Comparison of ENCODE assay signal across 8 mouse cellular contexts in genomic region chr10:81285694-81286450, GRCm38 (mm10). TPM values are rescaled to one million over a fixed set of nuclear protein-coding genes. Genes with fewer than 3 reads are reported as not detected.
DNase-seq lines count a peak whose midpoint lies in the region; ATAC-seq and TF ChIP-seq lines count a peak whose summit lies in the region.

No protein-coding gene starts in this region.

- intact Hi-C loops in heart, postnatal 14 days (cut with DNase I) = loop anchor here (2.0 kb wide), 1 partner anchor 41 kb away; no protein-coding TSS in a partner anchor

- no peak for TF ChIP-seq CTCF in thymus, adult 2 months (IDR thresholded peaks at IDR 0.05; ENCODE audit: borderline replicate concordance, control insufficient read depth, extremely low read depth, insufficient read depth, low read length, poor library complexity)

- peaks cover 0 to 30% of the 10 kb centered on the region in 2 experiments; a peak in 2 of 4 replicates for H3K4me1 ChIP-seq in ES-E14 (ENCODE audit: control insufficient read depth in 2 of 2, insufficient read depth in 2 of 2, low read length in 2 of 2, poor library complexity in 1 of 2)
- peaks cover 5% of the 10 kb centered on the region; the same call in 1 of the 2 replicates for H3K4me1 ChIP-seq in forebrain, embryonic 11.5 days (replicated peaks; ENCODE audit: control insufficient read depth, insufficient read depth, low read length)
- H3K4me1 ChIP-seq in lung, embryonic 16.5 days (replicated peaks; ENCODE audit: control insufficient read depth, insufficient read depth, low read length) = peaks cover 7% of the 10 kb centered on the region
- H3K4me1 ChIP-seq in thymus, adult 2 months (replicated peaks; ENCODE audit: control insufficient read depth, insufficient read depth, low read length) = peaks cover 36% of the 10 kb centered on the region

- H3K27me3 ChIP-seq in forebrain, embryonic 11.5 days (ENCODE audit: control insufficient read depth, insufficient read depth, low read length) = peaks cover 26% of the 10 kb centered on the region
- H3K27me3 ChIP-seq in lung, embryonic 16.5 days (ENCODE audit: control insufficient read depth, insufficient read depth, low read depth, low read length) = peaks cover 31% of the 10 kb centered on the region
- no peaks in the 10 kb centered on the region for H3K27me3 ChIP-seq in thymus, adult 2 months (ENCODE audit: control insufficient read depth, insufficient read depth, low read length)

- peak; percentile 76 for ATAC-seq in forebrain, embryonic 11.5 days (replicated peaks; ENCODE audit: low FRiP score)
- ATAC-seq in lung, embryonic 16.5 days (ENCODE audit: low read depth) = peak; percentile 72

- 3% methylated on average over 54 of the region's 54 CpGs for WGBS in forebrain, embryonic 11.5 days
- under 1% methylated on average over 54 of the region's 54 CpGs for WGBS in lung, embryonic 16.5 days
- WGBS in thymus, adult 2 months = 2% methylated on average over 54 of the region's 54 CpGs

- peak overlapping the region; percentile 61 for H3K9ac ChIP-seq in ES-E14 (ENCODE audit: insufficient read depth, low read depth, low read length, poor library complexity, severe bottlenecking)
- H3K9ac ChIP-seq in forebrain, embryonic 11.5 days (ENCODE audit: low read length) = peak overlapping the region; percentile 69
- H3K9ac ChIP-seq in lung, embryonic 16.5 days (ENCODE audit: low read length) = peak overlapping the region; percentile 68

- peak overlapping the region; percentile 65 to 67 for H3K4me3 ChIP-seq in ES-E14 (ENCODE audit: insufficient read depth in 1 of 2, low read depth in 1 of 2, low read length in 2 of 2, poor library complexity in 1 of 2, severe bottlenecking in 1 of 2)
- H3K4me3 ChIP-seq in forebrain, embryonic 11.5 days (ENCODE audit: low read depth, low read length) = peak overlapping the region; percentile 45
- H3K4me3 ChIP-seq in lung, embryonic 16.5 days (ENCODE audit: low read length) = peak overlapping the region; percentile 58
- peak overlapping the region; percentile 60 for H3K4me3 ChIP-seq in thymus, adult 2 months (ENCODE audit: control insufficient read depth, insufficient read depth, low read length)

- H3K36me3 ChIP-seq in ES-E14 (ENCODE audit: control insufficient read depth, insufficient read depth, low read length, poor library complexity, severe bottlenecking) = no peaks in the 10 kb centered on the region; the same call in 1 of the 2 replicates
- H3K36me3 ChIP-seq in forebrain, embryonic 11.5 days (ENCODE audit: control insufficient read depth, insufficient read depth, low read length) = no peaks in the 10 kb centered on the region
- H3K36me3 ChIP-seq in lung, embryonic 16.5 days (ENCODE audit: control insufficient read depth, insufficient read depth, low read length) = no peaks in the 10 kb centered on the region; the same call in 1 of the 2 replicates
- H3K36me3 ChIP-seq in thymus, adult 2 months (ENCODE audit: control insufficient read depth, insufficient read depth, low read length) = no peaks in the 10 kb centered on the region

- DNase-seq in ES-E14 (ENCODE audit: low read depth, low spot score) = peak; percentile 85
- DNase-seq in c-Kit-positive CD71-positive TER-119-negative erythroid progenitor cells, embryonic 14.5 days (ENCODE audit: low read depth) = peak; percentile 88
- peak; percentile 96 for DNase-seq in forebrain, embryonic 11.5 days (ENCODE audit: low spot score)
- peak; percentile 92 to 97 for DNase-seq in heart, postnatal 14 days
- DNase-seq in kidney, postnatal 4 days = peak; percentile 96
- peak; percentile 75 for DNase-seq in ovary, adult 18-20 months (ENCODE audit: low spot score)
- DNase-seq in thymus, adult 2 months = peak; percentile 97

- H3K9me3 ChIP-seq in ES-E14 (ENCODE audit: control insufficient read depth, insufficient read depth, low read depth, low read length) = no peaks in the 10 kb centered on the region
- no peaks in the 10 kb centered on the region for H3K9me3 ChIP-seq in forebrain, embryonic 11.5 days (ENCODE audit: control insufficient read depth, low read length)
- no peaks in the 10 kb centered on the region for H3K9me3 ChIP-seq in lung, embryonic 16.5 days (ENCODE audit: control insufficient read depth, low read length)

- peak overlapping the region; percentile 80 for H3K4me2 ChIP-seq in forebrain, embryonic 11.5 days (ENCODE audit: low read depth, low read length, severe bottlenecking)
- H3K4me2 ChIP-seq in lung, embryonic 16.5 days (ENCODE audit: low read depth, low read length) = peak overlapping the region; percentile 78

- H3K27ac ChIP-seq in ES-E14 (ENCODE audit: insufficient read depth, low read depth, low read length, poor library complexity, severe bottlenecking) = no peak overlapping the region; the same call in 1 of the 2 replicates
- no peak overlapping the region for H3K27ac ChIP-seq in forebrain, embryonic 11.5 days (ENCODE audit: low read depth, low read length)
- H3K27ac ChIP-seq in lung, embryonic 16.5 days (ENCODE audit: low read length) = peak overlapping the region; percentile 76
- no peak overlapping the region for H3K27ac ChIP-seq in thymus, adult 2 months (ENCODE audit: control insufficient read depth, insufficient read depth, low read length)

- TF ChIP-seq POLR2A in thymus, adult 2 months (IDR thresholded peaks at IDR 0.05; ENCODE audit: control insufficient read depth, extremely low read depth, insufficient read depth, low read length, poor library complexity) = peak; percentile 48; the same call in 1 of the 2 replicates

- in situ Hi-C loops in ES-E14 (cut with MboI; ENCODE audit: low sequenced_read_pairs in 2 of 2, unreplicated experiment in 2 of 2) = no loop called here

TF ChIP-seq in ES-E14, 5 proteins besides CTCF, POLR2A, EP300 and RAD21:
- TF ChIP-seq HCFC1 (IDR thresholded peaks at IDR 0.05; ENCODE audit: borderline replicate concordance, insufficient read depth, low read length) (peak; percentile 70; the same call in 1 of the 2 replicates), ZNF384 (IDR thresholded peaks at IDR 0.05; ENCODE audit: low read depth, low read length) (peak; percentile 7; the same call in 1 of the 2 replicates), CHD2 (IDR thresholded peaks at IDR 0.05; ENCODE audit: low read depth, low read length) (no peak)
TF ChIP-seq in ES-E14: peak in this region for 2.

RNA-seq across cellular contexts. Expression of gene Tjp3, which starts 5.5 kb away (rescaled TPM):
- 5.2 and 15.2 TPM in 2 replicates for total RNA-seq in ES-E14 (2012; rRNA removed)
- polyA plus RNA-seq in forebrain, embryonic 11.5 days (2014; fragmentation: Nextera tagmentation; extraction: Ambion mirVana) = 10.1 and 11.9 TPM in 2 replicates
- under 1 TPM; 0.14 to 0.34 TPM for total RNA-seq in heart, postnatal 14 days (2021)
- 29.3 and 32.9 TPM in 2 replicates for polyA plus RNA-seq in lung, embryonic 16.5 days (2015; fragmentation: Nextera tagmentation; extraction: Ambion mirVana)
- polyA plus RNA-seq in thymus, adult 2 months (2012; rRNA removed) = 27.5 and 34.5 TPM in 2 replicates

RNA-seq across cellular contexts. Expression of gene Pip5k1c, which starts 6.9 kb away (rescaled TPM):
- 27.3 and 34.6 TPM in 2 replicates for total RNA-seq in ES-E14 (2012; rRNA removed)
- polyA plus RNA-seq in forebrain, embryonic 11.5 days (2014; fragmentation: Nextera tagmentation; extraction: Ambion mirVana) = 74.1 and 74.9 TPM in 2 replicates
- total RNA-seq in heart, postnatal 14 days (2021) = 10 to 100 TPM; 34.8 to 36.7 TPM
- polyA plus RNA-seq in lung, embryonic 16.5 days (2015; fragmentation: Nextera tagmentation; extraction: Ambion mirVana) = 41.0 and 43.1 TPM in 2 replicates
- polyA plus RNA-seq in thymus, adult 2 months (2012; rRNA removed) = 212 and 239 TPM in 2 replicates

RNA-seq across cellular contexts. Expression of gene Apba3, which starts 19.1 kb away (rescaled TPM):
- total RNA-seq in ES-E14 (2012; rRNA removed) = 72.3 and 90.2 TPM in 2 replicates
- 36.2 and 42.0 TPM in 2 replicates for polyA plus RNA-seq in forebrain, embryonic 11.5 days (2014; fragmentation: Nextera tagmentation; extraction: Ambion mirVana)
- total RNA-seq in heart, postnatal 14 days (2021) = 10 to 100 TPM; 85.5 to 97.2 TPM
- 61.2 and 69.2 TPM in 2 replicates for polyA plus RNA-seq in lung, embryonic 16.5 days (2015; fragmentation: Nextera tagmentation; extraction: Ambion mirVana)
- 125 and 136 TPM in 2 replicates for polyA plus RNA-seq in thymus, adult 2 months (2012; rRNA removed)

RNA-seq across cellular contexts. Expression of gene Mrpl54, which starts 19.1 kb away (rescaled TPM):
- total RNA-seq in ES-E14 (2012; rRNA removed) = 114 and 138 TPM in 2 replicates
- 147 and 154 TPM in 2 replicates for polyA plus RNA-seq in forebrain, embryonic 11.5 days (2014; fragmentation: Nextera tagmentation; extraction: Ambion mirVana)
- 10 to 100 TPM; 83.0 to 96.2 TPM for total RNA-seq in heart, postnatal 14 days (2021)
- 202 and 210 TPM in 2 replicates for polyA plus RNA-seq in lung, embryonic 16.5 days (2015; fragmentation: Nextera tagmentation; extraction: Ambion mirVana)
- polyA plus RNA-seq in thymus, adult 2 months (2012; rRNA removed) = 102 and 118 TPM in 2 replicates

RNA-seq across cellular contexts. Expression of gene Matk, which starts 33.1 kb away (rescaled TPM):
- total RNA-seq in ES-E14 (2012; rRNA removed) = 0.85 and 5.0 TPM in 2 replicates
- polyA plus RNA-seq in forebrain, embryonic 11.5 days (2014; fragmentation: Nextera tagmentation; extraction: Ambion mirVana) = 2.6 and 4.0 TPM in 2 replicates
- under 1 TPM; 0.26 to 0.51 TPM for total RNA-seq in heart, postnatal 14 days (2021)
- 2.9 and 3.5 TPM in 2 replicates for polyA plus RNA-seq in lung, embryonic 16.5 days (2015; fragmentation: Nextera tagmentation; extraction: Ambion mirVana)
- 19.5 and 21.0 TPM in 2 replicates for polyA plus RNA-seq in thymus, adult 2 months (2012; rRNA removed)
